Mouse (Mus musculus): Measurements from ENCODE around the gene Crim1. TPM values are rescaled to one million over a fixed set of nuclear protein-coding genes. Genes with fewer than 3 reads are reported as not detected.

The Crim1 gene
- polyA plus RNA-seq, 1 experiment from 2014 or later, result 3.5 TPM

DNA sequence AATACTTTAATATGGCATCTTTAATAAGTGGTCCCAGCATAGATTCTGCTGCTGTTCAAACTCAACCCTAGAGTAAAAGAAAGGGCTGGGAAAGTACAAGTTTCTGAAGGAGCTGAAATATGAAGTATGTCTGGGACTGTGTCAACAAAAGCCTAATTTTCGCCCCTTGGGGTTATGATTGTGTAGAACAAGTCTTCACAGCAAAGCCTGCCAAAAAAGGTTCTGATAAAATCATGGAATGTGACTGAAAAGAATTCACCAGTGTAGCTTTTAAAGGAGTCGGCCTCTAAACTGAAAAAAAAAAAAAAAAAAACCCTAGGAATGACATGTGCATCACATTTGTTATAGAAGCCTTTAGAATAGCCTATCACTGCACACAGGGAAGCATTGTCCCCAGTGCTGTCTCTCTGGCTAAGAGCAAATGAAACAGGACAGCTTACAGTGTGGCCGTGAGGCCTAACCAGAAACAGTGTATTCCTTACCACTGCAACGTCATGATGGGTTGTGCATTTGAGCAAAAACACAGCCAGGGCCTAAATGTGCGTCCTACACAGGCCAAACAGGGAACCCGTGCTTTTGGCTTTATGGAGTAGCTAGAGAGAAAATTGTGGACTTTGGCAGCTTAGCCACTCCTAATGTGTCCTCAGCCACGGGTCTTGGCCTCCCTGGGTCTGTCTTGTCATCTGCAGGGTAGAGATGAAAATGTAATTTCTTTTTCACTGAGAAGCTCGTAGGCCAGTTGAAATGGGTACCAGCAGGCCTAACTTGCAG, 72.8 kb downstream of the Crim1 start:
- Histone ChIP-seq H3K27me3 (ENCODE audit: control insufficient read depth, insufficient read depth, low read length) (no peaks in the 10 kb centered on the region), H3K4me3 (ENCODE audit: low read depth, low read length) (no peak overlapping the region), H3K4me2 (ENCODE audit: low read depth, severe bottlenecking) (no peak overlapping the region), H3K9ac (ENCODE audit: low read length) (no peak overlapping the region), H3K27ac (replicated peaks; ENCODE audit: low read depth, low read length) (no peak overlapping the region), H3K36me3 (ENCODE audit: control insufficient read depth, insufficient read depth, low read length) (no peaks in the 10 kb centered on the region), H3K4me1 (ENCODE audit: control insufficient read depth, insufficient read depth, low read length) (peaks cover 7% of the 10 kb centered on the region; the same call in 1 of the 2 replicates), H3K9me3 (ENCODE audit: control insufficient read depth, low read length) (no peaks in the 10 kb centered on the region)
- DNase-seq (ENCODE audit: low spot score) (no peak), ATAC-seq (ENCODE audit: insufficient number of reproducible peaks, low FRiP score, low TSS enrichment, low read depth) (no peak)
- 81% methylated on average over 8 of the region's 8 CpGs for WGBS

DNA sequence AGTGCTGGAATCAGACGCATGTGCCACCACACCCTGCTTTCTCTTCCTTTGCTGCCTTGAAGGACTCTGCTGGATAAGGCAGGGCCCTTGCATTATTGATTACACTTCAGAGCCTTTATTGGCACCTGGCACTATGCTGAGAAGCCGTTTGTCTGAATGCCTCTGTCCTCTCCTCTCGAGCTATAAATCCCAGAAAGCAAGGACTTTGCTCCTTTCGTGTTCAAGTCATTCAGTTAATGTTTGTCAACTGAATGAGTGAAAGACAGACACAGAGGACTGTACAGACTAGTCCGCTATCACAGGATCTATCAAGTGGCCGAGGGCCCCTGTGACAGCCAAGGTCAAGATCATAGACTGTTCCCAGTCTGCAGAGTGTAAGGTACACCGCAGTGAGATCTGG, 73.8 kb downstream of the Crim1 start:
- ATAC-seq (ENCODE audit: insufficient number of reproducible peaks, low FRiP score, low TSS enrichment, low read depth), result no peak
- Histone ChIP-seq H3K4me2 (ENCODE audit: low read depth, severe bottlenecking) (no peak overlapping the region), H3K36me3 (ENCODE audit: control insufficient read depth, insufficient read depth, low read length) (no peaks in the 10 kb centered on the region), H3K4me3 (ENCODE audit: low read depth, low read length) (no peak overlapping the region), H3K27ac (replicated peaks; ENCODE audit: low read depth, low read length) (no peak overlapping the region), H3K9ac (ENCODE audit: low read length) (no peak overlapping the region), H3K4me1 (ENCODE audit: control insufficient read depth, insufficient read depth, low read length) (peaks cover 7% of the 10 kb centered on the region; the same call in 1 of the 2 replicates), H3K27me3 (ENCODE audit: control insufficient read depth, insufficient read depth, low read length) (no peaks in the 10 kb centered on the region), H3K9me3 (ENCODE audit: control insufficient read depth, low read length) (no peaks in the 10 kb centered on the region)
- DNase-seq (ENCODE audit: low spot score), result no peak
- 68% methylated on average over 7 of the region's 7 CpGs for WGBS

DNA sequence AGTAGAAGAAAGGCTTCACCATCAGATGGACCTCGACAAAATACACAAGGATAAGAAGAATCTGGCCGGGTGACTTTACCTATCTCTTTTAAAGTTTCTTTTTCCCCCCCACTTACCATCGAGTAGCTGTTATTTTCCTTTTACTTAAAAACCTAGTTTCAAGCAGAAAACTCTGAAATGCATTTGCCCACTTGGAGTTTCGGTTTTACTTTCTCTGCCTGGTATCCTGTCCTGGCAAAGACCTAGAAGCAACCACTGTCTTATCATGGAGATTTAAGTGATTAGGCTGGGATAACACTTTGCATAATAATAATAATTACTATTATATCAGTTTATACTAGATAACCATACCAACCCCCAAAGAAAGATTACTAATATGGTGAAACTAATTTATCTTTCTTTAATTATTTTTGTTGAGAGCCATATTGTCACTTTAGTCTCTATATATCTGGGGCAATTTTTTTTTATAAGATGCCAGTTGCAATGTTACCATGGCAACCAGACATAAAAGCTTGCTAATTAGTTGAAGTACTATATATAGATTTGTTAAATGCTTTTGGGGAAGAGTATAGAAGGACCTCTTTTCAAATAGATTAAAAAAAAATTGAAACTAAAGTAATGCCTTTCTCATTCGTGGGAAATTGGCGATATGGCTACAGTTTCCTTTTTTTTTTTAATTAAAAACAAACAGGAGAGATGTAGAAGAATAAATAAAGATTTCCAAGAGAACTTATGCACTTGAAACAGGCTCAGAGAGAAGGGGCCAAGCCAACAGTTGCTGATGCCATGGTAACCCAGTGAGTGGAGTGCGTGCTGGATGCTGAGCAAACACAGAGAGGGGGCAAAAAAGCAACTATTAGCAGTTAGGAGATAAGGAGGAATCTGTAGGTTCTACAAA, 74.8 kb downstream of the Crim1 start:
- Histone ChIP-seq H3K9me3 (ENCODE audit: control insufficient read depth, low read length) (no peaks in the 10 kb centered on the region), H3K27me3 (ENCODE audit: control insufficient read depth, insufficient read depth, low read length) (no peaks in the 10 kb centered on the region), H3K36me3 (ENCODE audit: control insufficient read depth, insufficient read depth, low read length) (no peaks in the 10 kb centered on the region), H3K4me3 (ENCODE audit: low read depth, low read length) (no peak overlapping the region), H3K4me1 (ENCODE audit: control insufficient read depth, insufficient read depth, low read length) (peaks cover 7% of the 10 kb centered on the region; the same call in 1 of the 2 replicates), H3K9ac (ENCODE audit: low read length) (no peak overlapping the region), H3K27ac (replicated peaks; ENCODE audit: low read depth, low read length) (no peak overlapping the region), H3K4me2 (ENCODE audit: low read depth, severe bottlenecking) (no peak overlapping the region)
- 87% methylated on average over 7 of the region's 7 CpGs for WGBS
- DNase-seq (ENCODE audit: low spot score) (no peak), ATAC-seq (ENCODE audit: insufficient number of reproducible peaks, low FRiP score, low TSS enrichment, low read depth) (no peak)

DNA sequence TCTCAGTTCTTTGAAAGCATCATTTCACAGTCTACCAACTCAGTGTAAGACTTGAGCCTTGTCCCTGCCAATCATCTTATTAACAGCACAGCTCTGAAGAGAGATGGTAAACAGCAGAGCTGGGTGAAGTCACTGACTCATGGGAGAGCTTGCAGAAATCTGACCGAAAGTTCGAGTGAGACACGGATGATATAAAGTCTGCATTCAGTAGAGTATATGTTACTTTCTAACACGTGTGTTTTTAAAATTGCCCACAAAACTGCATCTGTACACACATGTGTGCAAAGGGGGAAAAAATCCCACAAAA, 75.4 kb downstream of the Crim1 start:
- Histone ChIP-seq H3K9me3 (ENCODE audit: control insufficient read depth, low read length) (no peaks in the 10 kb centered on the region), H3K27ac (replicated peaks; ENCODE audit: low read depth, low read length) (no peak overlapping the region), H3K4me2 (ENCODE audit: low read depth, severe bottlenecking) (no peak overlapping the region), H3K9ac (ENCODE audit: low read length) (no peak overlapping the region), H3K4me1 (ENCODE audit: control insufficient read depth, insufficient read depth, low read length) (peaks cover 7% of the 10 kb centered on the region; the same call in 1 of the 2 replicates), H3K36me3 (ENCODE audit: control insufficient read depth, insufficient read depth, low read length) (no peaks in the 10 kb centered on the region), H3K4me3 (ENCODE audit: low read depth, low read length) (no peak overlapping the region), H3K27me3 (ENCODE audit: control insufficient read depth, insufficient read depth, low read length) (no peaks in the 10 kb centered on the region)
- WGBS, result 92% methylated on average over 4 of the region's 4 CpGs
- DNase-seq (ENCODE audit: low spot score) (no peak), ATAC-seq (ENCODE audit: insufficient number of reproducible peaks, low FRiP score, low TSS enrichment, low read depth) (no peak)

DNA sequence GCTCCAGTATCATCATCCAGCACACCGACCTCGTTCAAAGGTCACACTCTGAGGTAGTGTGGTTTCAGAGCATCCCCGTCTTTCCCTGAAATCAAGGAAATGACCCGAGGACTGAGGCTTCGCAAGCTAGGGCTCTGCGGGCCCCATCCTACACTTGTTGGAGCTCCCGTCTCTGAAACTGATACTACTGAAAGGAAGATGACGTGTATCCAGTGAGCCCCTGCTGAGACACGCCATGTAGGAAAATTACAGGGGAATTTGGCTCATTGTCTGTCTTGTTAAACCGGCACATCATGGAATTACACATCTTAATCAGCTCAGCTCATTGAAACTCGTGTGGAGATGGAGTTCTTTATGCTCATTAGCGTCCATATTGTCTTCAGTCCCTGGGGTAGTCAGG, 79.1 kb downstream of the Crim1 start:
- Histone ChIP-seq H3K27ac (replicated peaks; ENCODE audit: low read depth, low read length) (no peak overlapping the region), H3K36me3 (ENCODE audit: control insufficient read depth, insufficient read depth, low read length) (no peaks in the 10 kb centered on the region), H3K4me2 (ENCODE audit: low read depth, severe bottlenecking) (no peak overlapping the region), H3K9ac (ENCODE audit: low read length) (no peak overlapping the region), H3K9me3 (ENCODE audit: control insufficient read depth, low read length) (no peaks in the 10 kb centered on the region), H3K27me3 (ENCODE audit: control insufficient read depth, insufficient read depth, low read length) (no peaks in the 10 kb centered on the region), H3K4me3 (ENCODE audit: low read depth, low read length) (no peak overlapping the region), H3K4me1 (ENCODE audit: control insufficient read depth, insufficient read depth, low read length) (peaks cover 6% of the 10 kb centered on the region)
- ATAC-seq (ENCODE audit: insufficient number of reproducible peaks, low FRiP score, low TSS enrichment, low read depth), result no peak
- 80% methylated on average over 12 of the region's 12 CpGs for WGBS
- DNase-seq (ENCODE audit: low spot score), result no peak

DNA sequence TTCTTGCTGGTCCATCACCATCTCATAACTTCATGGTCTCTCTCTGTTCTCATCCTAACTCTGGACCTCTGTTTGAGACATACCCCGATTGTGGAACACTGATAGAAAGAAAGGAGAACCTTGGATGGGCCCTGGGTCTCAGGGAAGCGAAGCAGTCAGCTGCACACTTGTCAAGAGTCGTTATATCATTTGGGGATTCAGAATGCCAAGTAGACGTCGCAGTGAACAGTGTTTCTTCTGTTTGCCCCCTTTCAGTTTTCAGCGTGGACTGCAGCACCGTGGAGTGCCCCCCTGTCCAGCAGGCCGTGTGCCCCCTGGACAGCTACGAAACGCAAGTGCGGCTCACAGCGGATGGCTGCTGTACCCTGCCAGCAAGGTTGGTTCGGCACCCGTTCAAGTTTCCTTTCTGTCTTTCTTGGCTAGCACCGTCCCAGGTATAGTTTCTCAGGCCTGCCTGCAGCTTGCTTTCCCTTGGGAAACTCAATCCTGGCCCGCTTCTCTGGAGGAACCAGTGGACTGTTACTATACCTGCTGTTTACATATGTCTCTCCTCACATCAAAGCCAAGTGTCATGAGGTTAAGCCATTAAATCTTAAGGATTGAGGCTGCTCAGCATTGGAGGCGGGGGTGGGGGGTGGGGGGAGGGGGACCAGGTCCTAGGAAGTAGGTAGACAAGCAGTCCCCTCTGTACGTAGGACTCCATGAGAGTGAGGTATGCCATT, 81.1 kb downstream of the Crim1 start:
- ATAC-seq (ENCODE audit: insufficient number of reproducible peaks, low FRiP score, low TSS enrichment, low read depth), result no peak
- WGBS, result 68% methylated on average over 18 of the region's 18 CpGs
- Histone ChIP-seq H3K9ac (ENCODE audit: low read length) (no peak overlapping the region), H3K27ac (replicated peaks; ENCODE audit: low read depth, low read length) (no peak overlapping the region), H3K4me1 (ENCODE audit: control insufficient read depth, insufficient read depth, low read length) (peaks cover 6% of the 10 kb centered on the region), H3K36me3 (ENCODE audit: control insufficient read depth, insufficient read depth, low read length) (no peaks in the 10 kb centered on the region), H3K27me3 (ENCODE audit: control insufficient read depth, insufficient read depth, low read length) (no peaks in the 10 kb centered on the region), H3K4me2 (ENCODE audit: low read depth, severe bottlenecking) (no peak overlapping the region), H3K4me3 (ENCODE audit: low read depth, low read length) (no peak overlapping the region), H3K9me3 (ENCODE audit: control insufficient read depth, low read length) (no peaks in the 10 kb centered on the region)
- no peak for DNase-seq (ENCODE audit: low spot score)

DNA sequence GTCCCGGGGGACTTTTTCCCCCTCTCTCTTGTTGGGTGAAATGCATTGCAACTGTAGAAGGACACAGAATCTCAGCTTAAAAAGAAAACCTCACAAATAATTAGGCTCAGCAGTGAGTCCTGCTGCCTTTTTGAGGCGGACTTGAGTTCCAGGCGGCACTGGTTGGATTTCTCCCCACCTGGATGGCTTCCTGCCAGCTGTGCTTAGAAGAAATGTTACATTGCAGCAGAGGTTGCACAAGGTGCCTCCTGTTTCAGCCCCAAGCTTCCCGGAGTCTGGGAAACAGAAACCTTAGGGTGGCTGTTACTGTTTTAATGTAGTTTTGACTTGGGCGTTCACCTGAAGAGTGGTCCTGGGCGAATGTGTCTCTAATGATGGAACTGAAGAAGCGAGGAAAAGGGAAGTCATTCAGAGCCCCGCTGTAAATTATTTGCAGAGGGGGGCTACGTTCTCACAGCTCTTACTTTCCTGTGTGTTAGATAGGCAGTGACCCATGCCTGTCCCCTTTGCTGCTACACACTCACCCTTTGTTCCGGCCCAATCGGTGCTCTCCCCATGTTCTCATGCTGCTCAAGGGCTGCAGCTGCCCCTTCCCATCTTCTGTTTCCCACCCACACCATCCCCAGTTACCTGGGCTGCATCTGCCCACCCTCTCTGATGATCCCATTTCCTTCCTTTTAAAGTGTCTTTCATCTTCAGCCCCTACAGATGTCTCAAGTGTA, 83.4 kb downstream of the Crim1 start:
- Histone ChIP-seq H3K4me2 (ENCODE audit: low read depth, severe bottlenecking) (no peak overlapping the region), H3K36me3 (ENCODE audit: control insufficient read depth, insufficient read depth, low read length) (no peaks in the 10 kb centered on the region), H3K9ac (ENCODE audit: low read length) (no peak overlapping the region), H3K4me3 (ENCODE audit: low read depth, low read length) (no peak overlapping the region), H3K4me1 (ENCODE audit: control insufficient read depth, insufficient read depth, low read length) (peaks cover 6% of the 10 kb centered on the region), H3K27ac (replicated peaks; ENCODE audit: low read depth, low read length) (no peak overlapping the region), H3K27me3 (ENCODE audit: control insufficient read depth, insufficient read depth, low read length) (no peaks in the 10 kb centered on the region), H3K9me3 (ENCODE audit: control insufficient read depth, low read length) (no peaks in the 10 kb centered on the region)
- no peak for ATAC-seq (ENCODE audit: insufficient number of reproducible peaks, low FRiP score, low TSS enrichment, low read depth)
- DNase-seq (ENCODE audit: low spot score), result no peak
- WGBS, result 78% methylated on average over 11 of the region's 11 CpGs

DNA sequence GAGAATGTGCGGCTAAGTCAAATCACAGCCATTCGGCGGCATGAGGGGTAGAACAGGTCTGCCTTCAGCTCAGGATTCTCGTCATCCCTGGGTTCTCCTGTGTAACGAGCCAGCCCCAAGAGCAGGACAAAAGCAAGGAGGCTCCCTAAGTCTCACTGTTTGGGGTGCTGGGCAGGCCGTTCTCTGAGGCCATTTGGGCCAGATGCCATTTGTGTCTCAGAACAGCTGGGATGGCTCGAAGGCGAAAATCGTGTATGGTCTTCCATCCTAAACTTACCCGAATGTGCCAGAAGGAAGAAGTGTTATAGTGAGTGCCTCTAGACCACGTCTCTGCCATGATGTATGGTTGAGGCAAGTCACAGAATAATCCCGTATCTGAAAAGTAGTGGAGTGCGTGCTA, 86.0 kb downstream of the Crim1 start:
- WGBS, result 87% methylated on average over 13 of the region's 13 CpGs
- no peak overlapping the region for H3K27ac ChIP-seq (replicated peaks; ENCODE audit: low read depth, low read length)
- H3K27me3 ChIP-seq (ENCODE audit: control insufficient read depth, insufficient read depth, low read length), result no peaks in the 10 kb centered on the region
- H3K4me1 ChIP-seq (ENCODE audit: control insufficient read depth, insufficient read depth, low read length), result peaks cover 5% of the 10 kb centered on the region
- H3K36me3 ChIP-seq (ENCODE audit: control insufficient read depth, insufficient read depth, low read length), result no peaks in the 10 kb centered on the region
- no peak overlapping the region for H3K4me3 ChIP-seq (ENCODE audit: low read depth, low read length)
- no peak overlapping the region for H3K4me2 ChIP-seq (ENCODE audit: low read depth, severe bottlenecking)
- H3K9ac ChIP-seq (ENCODE audit: low read length), result no peak overlapping the region
- ATAC-seq (ENCODE audit: insufficient number of reproducible peaks, low FRiP score, low TSS enrichment, low read depth), result no peak
- DNase-seq (ENCODE audit: low spot score), result no peak
- no peaks in the 10 kb centered on the region for H3K9me3 ChIP-seq (ENCODE audit: control insufficient read depth, low read length)
